Mouse (Mus musculus) MEL (cell line): Measurements from ENCODE around the gene Grm1. TPM values are rescaled to one million over a fixed set of nuclear protein-coding genes. Genes with fewer than 3 reads are reported as not detected.
"Not testable (repeated sequence)": the region's sequence is repeated elsewhere in the genome, so short reads cannot be mapped to it uniquely, and the experiment has no call there.

ENCODE experiments used
- DNase-seq: peaks from one replicate; pipeline ENCODE4 v3.0.0; 2011; ENCODE audit warnings: low read depth, low spot score
- H3K27ac ChIP-seq: 2 replicates; pipeline ENCODE4 v1.5.1; 2012; ENCODE audit warnings: low read depth, mild to moderate bottlenecking, control low read depth, low read length, moderate library complexity; ENCODE audit not compliant: control insufficient read depth
- H3K27me3 ChIP-seq, 2 experiments: fragments of 150-350 bp in 1 of 2; sonication (generic) in 1 of 2; 2 replicates each; pipeline ENCODE4 v1.6.1; 2012; ENCODE audit warnings: low read length in 2 of 2, mild to moderate bottlenecking in 2 of 2, improper control_type of control experiment in 1 of 2, moderate library complexity in 1 of 2; ENCODE audit not compliant: insufficient read depth in 2 of 2, control insufficient read depth in 1 of 2
- H3K36me3 ChIP-seq, 2 experiments: 2 replicates each; pipeline ENCODE4 v1.6.1; 2012 to 2014; ENCODE audit warnings: low read length in 2 of 2, improper control_type of control experiment in 1 of 2, inconsistent platforms in 1 of 2, mild to moderate bottlenecking in 1 of 2; ENCODE audit not compliant: insufficient read depth in 2 of 2, control insufficient read depth in 1 of 2
- H3K4me1 ChIP-seq, 2 experiments: fragments of 150-350 bp in 1 of 2; sonication (generic) in 1 of 2; 2 replicates each; pipeline ENCODE4 v1.6.1; 2012; ENCODE audit warnings: low read length in 2 of 2, improper control_type of control experiment in 1 of 2, mild to moderate bottlenecking in 1 of 2; ENCODE audit not compliant: insufficient read depth in 2 of 2, control insufficient read depth in 1 of 2
- H3K4me3 ChIP-seq, 2 experiments: fragments of 150-350 bp in 1 of 2; sonication (generic) in 1 of 2; 2 replicates each; pipeline ENCODE4 v1.5.1; 2012; ENCODE audit warnings: low read depth in 2 of 2, low read length in 2 of 2, mild to moderate bottlenecking in 2 of 2, moderate library complexity in 2 of 2, control low read depth in 1 of 2, improper control_type of control experiment in 1 of 2; ENCODE audit not compliant: control insufficient read depth in 1 of 2, insufficient read depth in 1 of 2
- H3K79me2 ChIP-seq: 2 replicates; pipeline ENCODE4 v1.6.1; 2012; ENCODE audit warnings: mild to moderate bottlenecking, low read length, moderate library complexity; ENCODE audit not compliant: control insufficient read depth, poor library complexity, insufficient read depth
- H3K9ac ChIP-seq: 2 replicates; pipeline ENCODE4 v1.6.1; 2012; ENCODE audit warnings: low read depth, mild to moderate bottlenecking, control low read depth, low read length, moderate library complexity; ENCODE audit not compliant: control insufficient read depth, poor library complexity, severe bottlenecking
- H3K9me3 ChIP-seq: fragments of 150-350 bp; sonication (generic); replicated peaks from 2 replicates; pipeline ENCODE4 v1.6.1; 2012; ENCODE audit warnings: mild to moderate bottlenecking, low read length, improper control_type of control experiment, moderate library complexity; ENCODE audit not compliant: insufficient read depth
- CHD2 ChIP-seq: IDR thresholded peaks from 2 replicates; pipeline ENCODE4 v1.6.1; 2011; ENCODE audit warnings: low read length, improper control_type of control experiment
- CTCF ChIP-seq, 3 experiments: IDR thresholded peaks in 2 of 3; conservative IDR thresholded peaks in 1 of 3; 2 replicates each; pipeline ENCODE4 v1.5.1; 2011 to 2012; ENCODE audit warnings: low read length in 3 of 3, low read depth in 2 of 3, mild to moderate bottlenecking in 2 of 3, improper control_type of control experiment in 1 of 3, inconsistent platforms in 1 of 3, mixed read lengths in 1 of 3, moderate library complexity in 1 of 3; ENCODE audit not compliant: control insufficient read depth in 1 of 3, insufficient read depth in 1 of 3, poor library complexity in 1 of 3, severe bottlenecking in 1 of 3
- E2F4 ChIP-seq: IDR thresholded peaks from 2 replicates; pipeline ENCODE4 v1.6.1; 2011; ENCODE audit warnings: low read depth, low read length, improper control_type of control experiment, borderline replicate concordance
- EP300 ChIP-seq, 2 experiments: IDR thresholded peaks; 2 replicates each; pipeline ENCODE4 v1.6.1; 2011; ENCODE audit warnings: improper control_type of control experiment in 2 of 2, low read length in 2 of 2, low read depth in 1 of 2, mild to moderate bottlenecking in 1 of 2
- GABPA ChIP-seq: IDR thresholded peaks from 2 replicates; pipeline ENCODE4 v1.6.1; 2012; ENCODE audit warnings: low read depth, mild to moderate bottlenecking, inconsistent platforms, low read length, improper control_type of control experiment, moderate library complexity
- HCFC1 ChIP-seq: IDR thresholded peaks from 2 replicates; pipeline ENCODE4 v1.6.1; 2012; ENCODE audit warnings: low read depth, mild to moderate bottlenecking, inconsistent platforms, low read length, improper control_type of control experiment, moderate library complexity
- JUND ChIP-seq: IDR thresholded peaks from 2 replicates; pipeline ENCODE4 v1.6.1; 2011; ENCODE audit warnings: low read depth, mild to moderate bottlenecking, improper control_type of control experiment, low read length
- KAT2A ChIP-seq: conservative IDR thresholded peaks from 2 replicates; pipeline ENCODE4 v1.6.1; 2012; ENCODE audit warnings: low read depth, low read length, improper control_type of control experiment, inconsistent platforms
- MAFK ChIP-seq: IDR thresholded peaks from 2 replicates; pipeline ENCODE4 v1.6.1; 2011; ENCODE audit warnings: low read depth, mild to moderate bottlenecking, low read length, improper control_type of control experiment, borderline replicate concordance
- MAZ ChIP-seq: IDR thresholded peaks from 2 replicates; pipeline ENCODE4 v1.6.1; 2012; ENCODE audit warnings: low read depth, mild to moderate bottlenecking, inconsistent platforms, low read length, improper control_type of control experiment
- MXI1 ChIP-seq: IDR thresholded peaks from 2 replicates; pipeline ENCODE4 v1.6.1; 2011; ENCODE audit warnings: mild to moderate bottlenecking, low read depth, low read length, improper control_type of control experiment
- MYC ChIP-seq: IDR thresholded peaks from 2 replicates; pipeline ENCODE4 v1.6.1; 2011; ENCODE audit warnings: low read depth, mild to moderate bottlenecking, low read length, improper control_type of control experiment, moderate library complexity
- NELFE ChIP-seq: IDR thresholded peaks from 2 replicates; pipeline ENCODE4 v1.6.1; 2011; ENCODE audit warnings: low read depth, low read length, improper control_type of control experiment
- NRF1 ChIP-seq: IDR thresholded peaks from 2 replicates; pipeline ENCODE4 v1.6.1; 2014; ENCODE audit warnings: low read depth, mild to moderate bottlenecking, inconsistent platforms, low read length, improper control_type of control experiment, moderate library complexity; ENCODE audit not compliant: poor library complexity, insufficient read depth, severe bottlenecking
- POLR2A ChIP-seq, 2 experiments: IDR thresholded peaks; 2 replicates each; pipeline ENCODE4 v1.6.1; 2011 to 2012; ENCODE audit warnings: low read length in 2 of 2, mild to moderate bottlenecking in 2 of 2, control low read depth in 1 of 2, improper control_type of control experiment in 1 of 2, low read depth in 1 of 2, moderate library complexity in 1 of 2; ENCODE audit not compliant: control insufficient read depth in 1 of 2, insufficient read depth in 1 of 2, poor library complexity in 1 of 2
- POLR2AphosphoS2 ChIP-seq: IDR thresholded peaks from 2 replicates; pipeline ENCODE4 v1.6.1; 2011; ENCODE audit warnings: low read length, improper control_type of control experiment
- POLR2AphosphoS5 ChIP-seq: IDR thresholded peaks from 2 replicates; pipeline ENCODE4 v1.6.1; 2012; ENCODE audit warnings: low read depth, borderline replicate concordance, mild to moderate bottlenecking, inconsistent platforms, low read length, moderate library complexity, mixed read lengths
- RAD21 ChIP-seq: IDR thresholded peaks from 2 replicates; pipeline ENCODE4 v1.6.1; 2011; ENCODE audit warnings: mild to moderate bottlenecking, low read depth, low read length, improper control_type of control experiment
- SIN3A ChIP-seq: IDR thresholded peaks from 2 replicates; pipeline ENCODE4 v1.6.1; 2012; ENCODE audit warnings: low read length, improper control_type of control experiment, inconsistent platforms
- TBP ChIP-seq: IDR thresholded peaks from 2 replicates; pipeline ENCODE4 v1.8.0; 2011; ENCODE audit warnings: low read depth, low read length, improper control_type of control experiment
- TCF12 ChIP-seq: IDR thresholded peaks from 2 replicates; pipeline ENCODE4 v1.6.1; 2014; ENCODE audit warnings: low read depth, mild to moderate bottlenecking, inconsistent platforms, low read length, improper control_type of control experiment, moderate library complexity
- UBTF ChIP-seq: IDR thresholded peaks from 2 replicates; pipeline ENCODE4 v1.6.1; 2012; ENCODE audit warnings: low read depth, mild to moderate bottlenecking, inconsistent platforms, low read length, improper control_type of control experiment, moderate library complexity, borderline replicate concordance; ENCODE audit not compliant: insufficient read depth
- USF1 ChIP-seq: IDR thresholded peaks from 2 replicates; pipeline ENCODE4 v1.6.1; 2014; ENCODE audit warnings: low read depth, mild to moderate bottlenecking, inconsistent platforms, low read length, improper control_type of control experiment, moderate library complexity
- ZC3H11A ChIP-seq: IDR thresholded peaks from 2 replicates; pipeline ENCODE4 v1.6.1; 2012; ENCODE audit warnings: low read depth, mild to moderate bottlenecking, inconsistent platforms, low read length, improper control_type of control experiment
- ZKSCAN1 ChIP-seq: IDR thresholded peaks from 2 replicates; pipeline ENCODE4 v1.6.1; 2012; ENCODE audit warnings: low read depth, mild to moderate bottlenecking, inconsistent platforms, low read length, improper control_type of control experiment, moderate library complexity
- ZMIZ1 ChIP-seq: IDR thresholded peaks from 2 replicates; pipeline ENCODE4 v1.6.1; 2012; ENCODE audit warnings: low read depth, mild to moderate bottlenecking, inconsistent platforms, low read length, improper control_type of control experiment, moderate library complexity
- ZNF384 ChIP-seq: IDR thresholded peaks from 2 replicates; pipeline ENCODE4 v1.6.1; 2012; ENCODE audit warnings: low read depth, mild to moderate bottlenecking, inconsistent platforms, low read length, improper control_type of control experiment
- polyA plus RNA-seq, 2 experiments: library from polyadenylated mRNA; stranded (reverse) in 1 of 2; unstranded in 1 of 2; fragments of >175 nt in 1 of 2; fragments of >200 nt in 1 of 2; gene quantifications; 2 replicates each; pipeline versions ENCODE4 v1.2.1 to v1.2.4; 2012; ENCODE audit warnings: low replicate concordance in 2 of 2, low read depth in 1 of 2; ENCODE audit not compliant: insufficient read length in 2 of 2, insufficient read depth in 1 of 2, missing spikeins in 1 of 2
- total RNA-seq: library from RNA; depleted of rRNA; stranded (reverse); fragments of 300-350 nt; gene quantifications from 2 replicates; pipeline ENCODE4 v1.2.3, GENCODE M21; 2012

Grm1 gene
- total and polyA plus RNA-seq, 3 experiments = not detected

DNA sequence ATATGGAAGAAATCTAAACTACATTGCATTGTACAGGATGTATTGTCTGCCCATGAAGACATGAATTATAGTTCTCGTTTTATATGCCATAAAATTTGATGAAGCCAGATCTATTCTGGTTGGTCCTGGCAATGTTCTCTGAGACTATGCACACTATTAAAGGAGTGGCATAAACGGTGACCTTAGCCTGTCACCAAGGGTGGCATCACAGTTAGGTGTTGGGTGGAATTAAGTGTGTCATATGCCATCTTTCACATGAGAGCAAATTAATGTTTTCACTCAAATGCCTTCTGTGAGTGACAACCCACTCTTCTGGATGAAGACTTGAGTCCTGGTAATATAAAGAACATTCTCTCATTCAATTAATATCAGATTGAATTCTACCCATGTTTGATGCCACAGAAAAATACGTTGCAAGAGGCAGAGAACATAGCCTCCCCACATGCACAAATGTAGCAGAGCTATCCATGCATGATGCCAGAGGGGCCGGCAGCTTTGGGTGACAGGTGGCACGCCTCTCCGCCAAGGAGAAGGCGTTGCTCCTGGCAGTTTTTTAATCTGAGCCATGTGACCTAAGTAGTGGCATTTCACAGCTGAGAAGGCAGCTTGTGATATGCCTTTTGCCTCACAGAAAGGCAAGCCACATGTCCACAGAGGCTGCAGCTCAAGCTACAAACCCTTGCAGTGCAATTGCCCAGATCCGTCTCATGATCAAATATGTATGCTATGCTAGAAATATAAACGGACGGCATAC, 20.7 kb downstream of the Grm1 start:
- Histone ChIP-seq H3K4me1 (no peaks in the 10 kb centered on the region), H3K27me3 (no peaks in the 10 kb centered on the region), H3K9me3 (no peaks in the 10 kb centered on the region), H3K4me3 (no peak overlapping the region), H3K79me2 (no peaks in the 10 kb centered on the region), H3K27ac (no peak overlapping the region), H3K9ac (no peak overlapping the region), H3K36me3 (no peaks in the 10 kb centered on the region)
- DNase-seq = no peak
- TF ChIP-seq TBP (no peak), ZNF384 (no peak), NRF1 (no peak), ZMIZ1 (no peak), NELFE (no peak), POLR2A (IDR thresholded peaks at IDR 0.05; ENCODE audit: control insufficient read depth in 1 of 2, insufficient read depth in 1 of 2, low read depth in 1 of 2, low read length in 2 of 2, poor library complexity in 1 of 2) (no peak), UBTF (no peak), POLR2AphosphoS5 (no peak), ZKSCAN1 (no peak), KAT2A (no peak), JUND (no peak), GABPA (no peak), MXI1 (no peak), POLR2AphosphoS2 (no peak)

DNA sequence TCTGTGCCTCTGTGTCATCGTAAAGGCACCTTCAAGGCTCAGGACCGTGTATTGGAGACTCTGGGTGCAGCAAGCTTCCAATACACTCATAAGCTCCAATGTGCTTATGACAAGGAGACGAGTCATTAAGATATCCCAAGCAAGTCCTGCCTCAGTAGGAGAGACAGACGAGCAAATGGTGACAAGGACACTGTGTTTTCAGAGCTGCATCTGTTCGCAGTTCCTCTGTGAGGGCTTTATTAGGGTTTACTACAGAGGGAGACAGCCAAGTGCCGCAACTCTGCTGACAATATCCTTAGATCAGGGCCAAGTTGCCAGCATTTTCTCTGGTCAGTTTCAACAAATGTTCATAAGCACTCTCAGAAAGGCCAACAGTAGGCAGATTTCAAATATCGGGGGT, 32.8 kb downstream of the Grm1 start:
- Histone ChIP-seq H3K9ac (no peak overlapping the region), H3K27ac (no peak overlapping the region), H3K4me3 (no peak overlapping the region), H3K27me3 (no peaks in the 10 kb centered on the region; a peak in 1 of 4 replicates), H3K9me3 (no peaks in the 10 kb centered on the region), H3K36me3 (no peaks in the 10 kb centered on the region), H3K79me2 (no peaks in the 10 kb centered on the region), H3K4me1 (no peaks in the 10 kb centered on the region)
- TF ChIP-seq RAD21 (no peak), MAFK (no peak), GABPA (no peak), TCF12 (no peak), CTCF (IDR thresholded peaks at IDR 0.05 in 2 of 3, conservative IDR thresholded peaks at IDR 0.05 in 1 of 3; ENCODE audit: control insufficient read depth in 1 of 3, insufficient read depth in 1 of 3, low read depth in 2 of 3, low read length in 3 of 3, poor library complexity in 1 of 3, severe bottlenecking in 1 of 3) (no peak), ZNF384 (no peak), MAZ (no peak), HCFC1 (no peak), ZC3H11A (no peak), SIN3A (no peak), KAT2A (no peak), MXI1 (no peak), MYC (no peak), ZMIZ1 (no peak), USF1 (no peak), E2F4 (no peak), EP300 (IDR thresholded peaks at IDR 0.05; ENCODE audit: low read depth in 1 of 2, low read length in 2 of 2) (no peak), CHD2 (no peak)
- DNase-seq = no peak

DNA sequence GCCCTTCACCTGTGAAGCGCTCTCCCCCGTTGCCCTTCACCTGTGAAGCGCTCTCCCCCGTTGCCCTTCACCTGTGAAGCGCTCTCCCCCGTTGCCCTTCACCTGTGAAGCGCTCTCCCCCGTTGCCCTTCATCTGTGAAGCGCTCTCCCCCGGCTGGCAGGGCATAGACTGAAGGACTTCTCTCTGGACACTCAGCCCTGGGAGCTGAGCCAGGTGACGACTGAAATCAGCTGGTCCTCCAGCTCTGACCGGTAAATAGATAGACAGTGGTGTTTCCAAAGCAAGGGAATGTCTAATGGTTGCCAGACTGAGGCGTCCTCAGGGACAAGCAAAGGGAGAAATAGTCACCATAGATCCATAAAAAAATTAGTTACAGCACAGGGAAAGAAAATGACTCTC, 36.7 kb downstream of the Grm1 start:
- not testable (repeated sequence) for H3K9ac ChIP-seq, DNase-seq, H3K79me2 ChIP-seq, H3K36me3 ChIP-seq, H3K9me3 ChIP-seq, H3K4me3 ChIP-seq, H3K4me1 ChIP-seq, H3K27ac ChIP-seq, H3K27me3 ChIP-seq
